Mouse (Mus musculus): ENCODE results near the gene Hadh. TPM values are rescaled to one million over a fixed set of nuclear protein-coding genes. Genes with fewer than 3 reads are reported as not detected.

Hadh gene
- polyA plus RNA-seq (2015; fragmentation: Illumina TruSeq; extraction: RNeasy Lipid Tissue Mini Kit (QIAGEN cat#74804); ENCODE audit: low read depth, low replicate concordance) = 40.2 TPM

GRCm38 (mm10) chr3:131271559-131272373 is at the start of gene Hadh:
TSS of gene Hadh (minus strand) at chr3:131272101.

GRCm38 (mm10) chr3:131302452-131303319 is 30.8 kb upstream of the Hadh start, which contains the start of gene Cyp2u1:
TSS of gene Cyp2u1 (minus strand) at chr3:131303227.

Other genes starting within 250 kb of the Hadh start
- 8.9 TPM for gene Lef1, start 161.6 kb downstream of the Hadh start, polyA plus RNA-seq (2015; fragmentation: Illumina TruSeq; extraction: RNeasy Lipid Tissue Mini Kit (QIAGEN cat#74804); ENCODE audit: low read depth, low replicate concordance)
- gene Cyp2u1, start 31.1 kb upstream of the Hadh start, polyA plus RNA-seq (2015; fragmentation: Illumina TruSeq; extraction: RNeasy Lipid Tissue Mini Kit (QIAGEN cat#74804); ENCODE audit: low read depth, low replicate concordance) = 7.4 TPM
- 1.9 TPM for gene Sgms2, start 219.3 kb upstream of the Hadh start, polyA plus RNA-seq (2015; fragmentation: Illumina TruSeq; extraction: RNeasy Lipid Tissue Mini Kit (QIAGEN cat#74804); ENCODE audit: low read depth, low replicate concordance)

All from brain, adult 10 weeks (tissue).